Mouse (Mus musculus): ENCODE results near the gene Arfgap2. TPM values are rescaled to one million over a fixed set of nuclear protein-coding genes. Genes with fewer than 3 reads are reported as not detected.

Gene Arfgap2
- polyA plus RNA-seq, 1 experiment from 2014 or later, result 64.8 TPM

- no peaks in the 10 kb centered on the region for H3K9me3 ChIP-seq (replicated peaks; ENCODE audit: control insufficient read depth, low read length)
- peaks cover 5% of the 10 kb centered on the region for H3K4me1 ChIP-seq (ENCODE audit: control insufficient read depth, low read depth, low read length)
- H3K27ac ChIP-seq (ENCODE audit: low read length), result peak overlapping the region; percentile 36; the same call in 1 of the 2 replicates
- H3K4me2 ChIP-seq (ENCODE audit: low read depth, low read length), result peak overlapping the region; percentile 43
- peak overlapping the region; percentile 52 for H3K4me3 ChIP-seq (ENCODE audit: low read depth, low read length)
- H3K36me3 ChIP-seq (ENCODE audit: control insufficient read depth, insufficient read depth), result no peaks in the 10 kb centered on the region
- ATAC-seq (ENCODE audit: low read depth), result peak; percentile 60
- 6% methylated on average over 22 of the region's 22 CpGs for WGBS (ENCODE audit: insufficient replicate concordance)
- H3K9ac ChIP-seq (ENCODE audit: low read depth, low read length), result peak overlapping the region; percentile 22
- H3K27me3 ChIP-seq (ENCODE audit: control insufficient read depth, insufficient read depth, low read depth, low read length), result peaks cover 71% of the 10 kb centered on the region
These were observed 7.4 kb upstream of the Arfgap2 start for GRCm38 (mm10) chr2:91257126-91257980.

GRCm38 (mm10) chr2:91258054-91258453 is 6.7 kb upstream of the Arfgap2 start:
- ATAC-seq (ENCODE audit: low read depth), result 0 out of 2 replicates have a peak, but pooled peaks have one; percentile 14
- Histone ChIP-seq H3K36me3 (ENCODE audit: control insufficient read depth, insufficient read depth) (no peaks in the 10 kb centered on the region), H3K9me3 (replicated peaks; ENCODE audit: control insufficient read depth, low read length) (no peaks in the 10 kb centered on the region), H3K9ac (ENCODE audit: low read depth, low read length) (peak overlapping the region; percentile 21; the same call in 1 of the 2 replicates), H3K4me1 (ENCODE audit: control insufficient read depth, low read depth, low read length) (peaks cover 5% of the 10 kb centered on the region), H3K27ac (ENCODE audit: low read length) (peak overlapping the region; percentile 5; the same call in 1 of the 2 replicates), H3K4me3 (ENCODE audit: low read depth, low read length) (peak overlapping the region; percentile 52), H3K27me3 (ENCODE audit: control insufficient read depth, insufficient read depth, low read depth, low read length) (peaks cover 64% of the 10 kb centered on the region), H3K4me2 (ENCODE audit: low read depth, low read length) (peak overlapping the region; percentile 43)
- 58% methylated on average over 5 of the region's 5 CpGs for WGBS (ENCODE audit: insufficient replicate concordance)

DNA sequence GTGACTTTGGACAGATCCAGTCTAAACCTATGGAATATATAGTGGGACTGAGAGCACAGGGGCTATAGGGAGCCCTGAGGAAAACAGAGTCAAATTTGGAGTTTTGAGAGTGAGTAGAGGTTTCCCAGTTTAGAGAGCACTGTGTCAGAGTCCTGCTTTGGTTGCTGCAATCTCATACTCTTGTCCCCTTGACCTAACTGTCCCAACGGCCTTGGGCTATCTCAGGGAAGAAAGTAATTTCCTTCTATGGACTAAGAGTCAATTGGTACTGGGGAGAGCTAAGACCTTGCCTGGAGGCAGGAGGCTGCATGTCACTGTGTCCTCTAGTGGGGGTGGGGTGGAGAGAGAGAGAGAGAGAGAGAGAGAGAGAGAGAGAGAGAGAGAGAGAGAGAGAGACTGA is 5.9 kb upstream of the Arfgap2 start:
- Histone ChIP-seq H3K27ac (ENCODE audit: low read length) (no peak overlapping the region), H3K27me3 (ENCODE audit: control insufficient read depth, insufficient read depth, low read depth, low read length) (peaks cover 57% of the 10 kb centered on the region), H3K4me1 (ENCODE audit: control insufficient read depth, low read depth, low read length) (peaks cover 7% of the 10 kb centered on the region), H3K9me3 (replicated peaks; ENCODE audit: control insufficient read depth, low read length) (no peaks in the 10 kb centered on the region), H3K4me2 (ENCODE audit: low read depth, low read length) (peak overlapping the region; percentile 43; the same call in 1 of the 2 replicates), H3K9ac (ENCODE audit: low read depth, low read length) (no peak overlapping the region), H3K4me3 (ENCODE audit: low read depth, low read length) (no peak overlapping the region), H3K36me3 (ENCODE audit: control insufficient read depth, insufficient read depth) (no peaks in the 10 kb centered on the region)
- no peak for ATAC-seq (ENCODE audit: low read depth)
- WGBS (ENCODE audit: insufficient replicate concordance), result 35% methylated on average over 1 of the region's 1 CpGs

- H3K27ac ChIP-seq (ENCODE audit: low read length), result no peak overlapping the region
- no peak for ATAC-seq (ENCODE audit: low read depth)
- H3K4me3 ChIP-seq (ENCODE audit: low read depth, low read length), result no peak overlapping the region
- no peaks in the 10 kb centered on the region for H3K36me3 ChIP-seq (ENCODE audit: control insufficient read depth, insufficient read depth)
- H3K9ac ChIP-seq (ENCODE audit: low read depth, low read length), result no peak overlapping the region
- peaks cover 50% of the 10 kb centered on the region for H3K27me3 ChIP-seq (ENCODE audit: control insufficient read depth, insufficient read depth, low read depth, low read length)
- 64% methylated on average over 1 of the region's 1 CpGs for WGBS (ENCODE audit: insufficient replicate concordance)
- H3K4me1 ChIP-seq (ENCODE audit: control insufficient read depth, low read depth, low read length), result peaks cover 13% of the 10 kb centered on the region
- H3K9me3 ChIP-seq (replicated peaks; ENCODE audit: control insufficient read depth, low read length), result no peaks in the 10 kb centered on the region
- no peak overlapping the region for H3K4me2 ChIP-seq (ENCODE audit: low read depth, low read length)
These were observed 5.3 kb upstream of the Arfgap2 start for GRCm38 (mm10) chr2:91259493-91259892.

DNA sequence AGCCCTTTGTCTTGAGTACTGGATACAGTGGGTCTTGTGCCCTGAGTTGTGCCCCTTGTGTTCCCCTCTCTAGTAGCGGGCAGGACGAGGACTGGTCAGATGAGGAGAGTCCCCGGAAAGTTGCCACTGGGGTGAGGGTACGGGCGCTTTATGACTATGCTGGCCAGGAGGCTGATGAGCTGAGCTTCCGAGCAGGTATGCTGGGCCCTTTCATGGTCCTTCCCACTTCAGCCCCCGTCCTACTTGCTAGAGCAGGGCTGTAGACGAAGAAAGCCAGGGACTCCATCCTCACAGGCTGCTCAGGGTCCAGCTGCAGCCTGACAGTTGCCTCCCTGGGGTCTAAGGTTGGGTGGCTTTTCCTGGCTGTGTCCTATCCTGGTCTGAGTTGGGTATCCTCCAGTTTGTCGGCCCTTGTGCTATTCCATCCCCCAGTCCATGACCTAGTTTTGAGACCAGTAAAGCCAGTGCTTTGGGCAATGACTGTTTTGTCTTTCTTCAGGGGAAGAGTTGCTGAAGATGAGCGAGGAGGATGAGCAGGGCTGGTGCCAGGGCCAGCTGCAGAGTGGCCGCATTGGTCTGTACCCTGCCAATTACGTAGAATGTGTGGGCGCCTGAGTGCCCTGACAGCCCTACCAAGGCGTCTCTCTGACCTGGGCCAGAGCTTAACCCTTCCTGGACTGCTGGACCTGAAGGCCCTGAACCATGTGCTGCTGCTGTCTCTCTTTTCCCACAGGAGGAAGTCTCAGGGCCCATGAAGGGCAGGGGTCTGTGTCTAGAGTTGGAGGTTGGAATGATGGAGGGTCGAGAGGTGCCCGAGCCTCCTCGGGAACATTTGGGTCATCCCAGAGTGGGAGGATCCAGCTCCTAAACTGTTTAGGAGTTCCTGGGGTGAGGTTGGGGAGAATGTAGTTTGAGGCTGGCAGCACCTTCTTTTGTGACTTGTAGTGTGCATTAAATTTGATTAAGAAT is 798 bp upstream of the Arfgap2 start:
- peak overlapping the region; percentile 69 for H3K9ac ChIP-seq (ENCODE audit: low read depth, low read length)
- H3K27me3 ChIP-seq (ENCODE audit: control insufficient read depth, insufficient read depth, low read depth, low read length), result peaks cover 5% of the 10 kb centered on the region
- ATAC-seq (ENCODE audit: low read depth), result no peak
- no peaks in the 10 kb centered on the region for H3K9me3 ChIP-seq (replicated peaks; ENCODE audit: control insufficient read depth, low read length)
- peak overlapping the region; percentile 89 for H3K4me2 ChIP-seq (ENCODE audit: low read depth, low read length)
- peak overlapping the region; percentile 86 for H3K4me3 ChIP-seq (ENCODE audit: low read depth, low read length)
- H3K4me1 ChIP-seq (ENCODE audit: control insufficient read depth, low read depth, low read length), result peaks cover 17% of the 10 kb centered on the region
- peak overlapping the region; percentile 82 for H3K27ac ChIP-seq (ENCODE audit: low read length)
- peaks cover 24% of the 10 kb centered on the region for H3K36me3 ChIP-seq (ENCODE audit: control insufficient read depth, insufficient read depth)
- 75% methylated on average over 17 of the region's 17 CpGs for WGBS (ENCODE audit: insufficient replicate concordance)

DNA sequence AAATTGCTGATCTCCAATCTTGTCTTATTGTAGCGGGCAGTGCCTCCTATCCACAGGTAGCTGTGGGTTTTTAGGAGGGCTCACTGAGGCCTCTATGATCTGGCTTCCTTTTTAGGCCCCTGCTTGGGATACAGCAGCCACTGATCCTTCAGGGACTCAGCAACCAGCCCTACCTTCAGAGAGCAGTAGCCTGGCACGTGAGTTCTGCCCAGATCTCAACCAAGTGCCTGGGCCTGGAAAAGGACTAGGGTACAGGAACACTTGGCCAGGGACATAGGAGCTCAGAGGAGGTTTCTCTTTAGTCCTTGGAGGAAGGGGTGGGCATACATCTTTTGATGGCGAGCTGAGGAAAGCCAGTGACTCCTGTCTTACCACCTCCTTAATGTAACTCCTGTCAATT is 3.3 kb downstream of the Arfgap2 start:
- Histone ChIP-seq H3K36me3 (ENCODE audit: control insufficient read depth, insufficient read depth) (peaks cover 51% of the 10 kb centered on the region), H3K9ac (ENCODE audit: low read depth, low read length) (no peak overlapping the region), H3K4me2 (ENCODE audit: low read depth, low read length) (no peak overlapping the region), H3K27me3 (ENCODE audit: control insufficient read depth, insufficient read depth, low read depth, low read length) (no peaks in the 10 kb centered on the region), H3K4me1 (ENCODE audit: control insufficient read depth, low read depth, low read length) (peaks cover 23% of the 10 kb centered on the region), H3K27ac (ENCODE audit: low read length) (peak overlapping the region; percentile 79), H3K9me3 (replicated peaks; ENCODE audit: control insufficient read depth, low read length) (no peaks in the 10 kb centered on the region), H3K4me3 (ENCODE audit: low read depth, low read length) (no peak overlapping the region)
- WGBS (ENCODE audit: insufficient replicate concordance), result 87% methylated on average over 3 of the region's 3 CpGs
- ATAC-seq (ENCODE audit: low read depth), result no peak

- WGBS (ENCODE audit: insufficient replicate concordance), result 59% methylated on average over 2 of the region's 2 CpGs
- Histone ChIP-seq H3K27me3 (ENCODE audit: control insufficient read depth, insufficient read depth, low read depth, low read length) (no peaks in the 10 kb centered on the region), H3K4me3 (ENCODE audit: low read depth, low read length) (peak overlapping the region; percentile 10; the same call in 1 of the 2 replicates), H3K27ac (ENCODE audit: low read length) (peak overlapping the region; percentile 82), H3K4me1 (ENCODE audit: control insufficient read depth, low read depth, low read length) (peaks cover 22% of the 10 kb centered on the region), H3K4me2 (ENCODE audit: low read depth, low read length) (peak overlapping the region; percentile 35), H3K36me3 (ENCODE audit: control insufficient read depth, insufficient read depth) (peaks cover 58% of the 10 kb centered on the region), H3K9me3 (replicated peaks; ENCODE audit: control insufficient read depth, low read length) (no peaks in the 10 kb centered on the region), H3K9ac (ENCODE audit: low read depth, low read length) (no peak overlapping the region; the same call in 1 of the 2 replicates)
- ATAC-seq (ENCODE audit: low read depth), result peak; percentile 2; the same call in 1 of the 2 replicates
These were observed 3.9 kb downstream of the Arfgap2 start for GRCm38 (mm10) chr2:91268706-91269105.

GRCm38 (mm10) chr2:91269687-91270133 is 4.9 kb downstream of the Arfgap2 start:
- Histone ChIP-seq H3K27me3 (ENCODE audit: control insufficient read depth, insufficient read depth, low read depth, low read length) (no peaks in the 10 kb centered on the region), H3K4me1 (ENCODE audit: control insufficient read depth, low read depth, low read length) (peaks cover 12% of the 10 kb centered on the region), H3K9ac (ENCODE audit: low read depth, low read length) (no peak overlapping the region), H3K9me3 (replicated peaks; ENCODE audit: control insufficient read depth, low read length) (no peaks in the 10 kb centered on the region), H3K36me3 (ENCODE audit: control insufficient read depth, insufficient read depth) (peaks cover 68% of the 10 kb centered on the region), H3K4me2 (ENCODE audit: low read depth, low read length) (no peak overlapping the region), H3K4me3 (ENCODE audit: low read depth, low read length) (no peak overlapping the region), H3K27ac (ENCODE audit: low read length) (peak overlapping the region; percentile 82)
- no peak for ATAC-seq (ENCODE audit: low read depth)
- WGBS (ENCODE audit: insufficient replicate concordance), result 83% methylated on average over 8 of the region's 8 CpGs
